Mouse (Mus musculus) heart, postnatal 0 days (tissue): ENCODE measurements at regions not wholly inside any gene's neighbourhood (a gene's known extent, or its start where the extent isn't known, plus 50 kb on each side); places are given as distances from the start of the nearest gene placed in this dataset.

Experiments used
- ATAC-seq: fragments of 200-750 bp; cut with Nextera tagmentation; 2 replicates; pipeline ENCODE4 v1.8.0; 2017; ENCODE audit warnings: low read depth, moderate number of reproducible peaks, moderate library complexity; ENCODE audit not compliant: insufficient read depth
- DNase-seq: peaks from one replicate; pipeline ENCODE4 v3.0.0-alpha.2; 2016; ENCODE audit warnings: low spot score
- H3K27ac ChIP-seq: fragments of 300-500 bp; sonication (generic); 2 replicates; pipeline ENCODE4 v1.5.1; 2014; ENCODE audit warnings: low read depth, mild to moderate bottlenecking
- H3K27me3 ChIP-seq: fragments of 300-500 bp; sonication (generic); 2 replicates; pipeline ENCODE4 v1.6.1; 2014; ENCODE audit warnings: low read length, mixed read lengths; ENCODE audit not compliant: control insufficient read depth, insufficient read depth
- H3K36me3 ChIP-seq: fragments of 300-500 bp; sonication (generic); replicated peaks from 2 replicates; pipeline ENCODE4 v1.6.1; 2014; ENCODE audit warnings: low read length, mixed read lengths; ENCODE audit not compliant: control insufficient read depth, insufficient read depth
- H3K4me1 ChIP-seq: fragments of 300-500 bp; sonication (generic); 2 replicates; pipeline ENCODE4 v1.6.1; 2014; ENCODE audit warnings: antibody characterized with exemption; ENCODE audit not compliant: control insufficient read depth, insufficient read depth
- H3K4me2 ChIP-seq: fragments of 300-500 bp; sonication (generic); 2 replicates; pipeline ENCODE4 v1.6.1; 2014; ENCODE audit warnings: low read depth, mild to moderate bottlenecking, low read length, moderate library complexity
- H3K4me3 ChIP-seq: fragments of 300-500 bp; sonication (generic); 2 replicates; pipeline ENCODE4 v1.5.1; 2014; ENCODE audit warnings: low read depth, low read length
- H3K9ac ChIP-seq: fragments of 300-500 bp; sonication (generic); replicated peaks from 2 replicates; pipeline ENCODE4 v1.6.1; 2014; ENCODE audit warnings: low read depth, low read length, mixed read lengths
- H3K9me3 ChIP-seq: fragments of 300-500 bp; sonication (generic); replicated peaks from 2 replicates; pipeline ENCODE4 v1.6.1; 2016; ENCODE audit warnings: low read length; ENCODE audit not compliant: control insufficient read depth
- CTCF ChIP-seq: IDR thresholded peaks from 2 replicates; pipeline ENCODE4 v1.5.1; 2016; ENCODE audit warnings: antibody characterized with exemption, control low read depth, low read depth
- EP300 ChIP-seq: IDR thresholded peaks from 2 replicates; pipeline ENCODE4 v1.6.1; 2016; ENCODE audit warnings: antibody characterized with exemption, low read depth
- WGBS: fragments of 180-500 bp; shearing (Covaris S2); extraction: QIAGEN DNeasy Blood & Tissue Kit; methylation state at CpG from one replicate; pipeline ENCODE4 v1.1.7; 2014; 5-methylcytosine and 5-hydroxymethylcytosine counted together

- TF ChIP-seq CTCF (no peak), EP300 (no peak)
Observed at GRCm38 (mm10) chr6:52465834-52466525, 152.7 kb downstream of the Evx1 start.

GRCm38 (mm10) chr6:52470831-52471230 lies 157.5 kb downstream of the Evx1 start:
- no peaks in the 10 kb centered on the region for H3K36me3 ChIP-seq
- H3K9ac ChIP-seq: no peak overlapping the region
- H3K4me2 ChIP-seq: no peak overlapping the region
- DNase-seq (no peak), ATAC-seq (no peak)
- H3K9me3 ChIP-seq: no peaks in the 10 kb centered on the region
- 68% methylated on average over 13 of the region's 13 CpGs for WGBS
- H3K4me3 ChIP-seq: no peak overlapping the region
- H3K27ac ChIP-seq: no peak overlapping the region
- no peaks in the 10 kb centered on the region for H3K27me3 ChIP-seq
- TF ChIP-seq EP300: no peak
- no peak for TF ChIP-seq CTCF
- H3K4me1 ChIP-seq: 0 out of 2 replicates have a peak, but pooled peaks cover 5% of the 10 kb centered on the region

More at GRCm38 (mm10) chr6:52465834-52466525, 152.7 kb downstream of the Evx1 start:
- Histone ChIP-seq H3K27ac (no peak overlapping the region), H3K9ac (no peak overlapping the region), H3K4me1 (no peaks in the 10 kb centered on the region), H3K36me3 (no peaks in the 10 kb centered on the region), H3K27me3 (no peaks in the 10 kb centered on the region), H3K4me3 (no peak overlapping the region), H3K9me3 (no peaks in the 10 kb centered on the region), H3K4me2 (no peak overlapping the region)
- DNase-seq (no peak), ATAC-seq (no peak)
- 66% methylated on average over 9 of the region's 9 CpGs for WGBS

GRCm38 (mm10) chr6:52471384-52471957 lies 158.2 kb downstream of the Evx1 start:
- WGBS: 100% methylated on average over 1 of the region's 1 CpGs
- H3K4me1 ChIP-seq: 0 out of 2 replicates have a peak, but pooled peaks cover 5% of the 10 kb centered on the region
- no peak for DNase-seq
- TF ChIP-seq EP300: no peak
- no peak for TF ChIP-seq CTCF
- H3K27me3 ChIP-seq: no peaks in the 10 kb centered on the region
- no peak overlapping the region for H3K27ac ChIP-seq
- no peak overlapping the region for H3K4me2 ChIP-seq
- H3K9ac ChIP-seq: no peak overlapping the region
- no peaks in the 10 kb centered on the region for H3K36me3 ChIP-seq
- no peaks in the 10 kb centered on the region for H3K9me3 ChIP-seq
- no peak for ATAC-seq
- H3K4me3 ChIP-seq: no peak overlapping the region

- Histone ChIP-seq H3K4me2 (no peak overlapping the region), H3K4me3 (no peak overlapping the region), H3K27me3 (no peaks in the 10 kb centered on the region), H3K36me3 (no peaks in the 10 kb centered on the region), H3K9me3 (no peaks in the 10 kb centered on the region), H3K4me1 (0 out of 2 replicates have a peak, but pooled peaks cover 5% of the 10 kb centered on the region), H3K27ac (no peak overlapping the region), H3K9ac (no peak overlapping the region)
- no peak for DNase-seq
- WGBS: 86% methylated on average over 4 of the region's 4 CpGs
- ATAC-seq: no peak
- TF ChIP-seq CTCF (no peak), EP300 (no peak)
Observed at GRCm38 (mm10) chr6:52472008-52472407, 158.7 kb downstream of the Evx1 start.

GRCm38 (mm10) chr6:52473042-52473589 lies 159.8 kb downstream of the Evx1 start:
- Histone ChIP-seq H3K27me3 (no peaks in the 10 kb centered on the region), H3K9me3 (no peaks in the 10 kb centered on the region), H3K9ac (no peak overlapping the region), H3K36me3 (no peaks in the 10 kb centered on the region), H3K4me2 (no peak overlapping the region), H3K4me3 (no peak overlapping the region), H3K27ac (no peak overlapping the region), H3K4me1 (0 out of 2 replicates have a peak, but pooled peaks cover 8% of the 10 kb centered on the region)
- ATAC-seq: no peak
- no peak for DNase-seq
- WGBS: 74% methylated on average over 12 of the region's 12 CpGs
- TF ChIP-seq EP300 (no peak), CTCF (no peak)
